Mouse (Mus musculus) left cerebral cortex, postnatal 10 days (tissue): Measurements from ENCODE around the gene Zzz3. TPM values are rescaled to one million over a fixed set of nuclear protein-coding genes. Genes with fewer than 3 reads are reported as not detected.

Experiments used
- DNase-seq, 2 experiments: peaks; one replicate each; pipeline ENCODE4 v3.0.0; 2021 to 2022; ENCODE audit warnings: low spot score in 2 of 2, mixed read lengths in 1 of 2; ENCODE audit errors: extremely low spot score in 1 of 2
- intact Hi-C: fragments of 180-260 bp; cut with DNase I; formaldehyde crosslinking; loops from one replicate; pipeline ENCODE4 v1.15.1; 2025
- total RNA-seq, 2 experiments: library from RNA; stranded (reverse); gene quantifications; 2 replicates each; pipeline ENCODE4 v1.2.3; 2021

Zzz3 gene
- total RNA-seq: 10 to 100 TPM; 30.3 to 31.9 TPM

GRCm38 (mm10) chr3:152395350-152396277 is at the start of gene Zzz3:
Zzz3 (plus strand) TSS chr3:152395473.
- intact Hi-C loops: loop anchor here (2.0 to 5.0 kb wide), 2 partner anchors 77 to 353 kb away; no protein-coding TSS in a partner anchor
- DNase-seq: peak; percentile 73 to 96

GRCm38 (mm10) chr3:152345732-152346632 is 49.3 kb upstream of the Zzz3 start, which contains the start of gene Usp33:
Usp33 (plus strand) TSS chr3:152346478.
- peak; percentile 85 to 95 for DNase-seq
- intact Hi-C loops: no loop called here

GRCm38 (mm10) chr3:152346633-152347141 is 48.6 kb upstream of the Zzz3 start:
- intact Hi-C loops: no loop called here
- peak; percentile 25 to 60 for DNase-seq

GRCm38 (mm10) chr3:152347227-152347626 is 48.0 kb upstream of the Zzz3 start:
- DNase-seq: no peak
- intact Hi-C loops: no loop called here

GRCm38 (mm10) chr3:152348011-152348830 is 47.1 kb upstream of the Zzz3 start:
- intact Hi-C loops: no loop called here
- no peak for DNase-seq

GRCm38 (mm10) chr3:152350431-152350830 is 44.8 kb upstream of the Zzz3 start:
- intact Hi-C loops: no loop called here

GRCm38 (mm10) chr3:152350966-152351365 is 44.3 kb upstream of the Zzz3 start:
- DNase-seq: no peak
- intact Hi-C loops: no loop called here

More at GRCm38 (mm10) chr3:152350431-152350830, 44.8 kb upstream of the Zzz3 start:
- DNase-seq: no peak

- DNase-seq: no peak
- intact Hi-C loops: no loop called here
Measured at GRCm38 (mm10) chr3:152352289-152352688, 43.0 kb upstream of the Zzz3 start.

GRCm38 (mm10) chr3:152353434-152354177 is 41.7 kb upstream of the Zzz3 start:
- intact Hi-C loops: no loop called here
- no peak for DNase-seq

- intact Hi-C loops: no loop called here
- DNase-seq: no peak
Measured at GRCm38 (mm10) chr3:152355361-152355760, 39.9 kb upstream of the Zzz3 start.

GRCm38 (mm10) chr3:152356751-152357150 is 38.5 kb upstream of the Zzz3 start:
- no peak for DNase-seq
- intact Hi-C loops: no loop called here

- DNase-seq: no peak
- intact Hi-C loops: no loop called here
Measured at GRCm38 (mm10) chr3:152359151-152359550, 36.1 kb upstream of the Zzz3 start.

GRCm38 (mm10) chr3:152364181-152364580 is 31.1 kb upstream of the Zzz3 start:
- DNase-seq: no peak
- intact Hi-C loops: no loop called here

- intact Hi-C loops: no loop called here
- DNase-seq: no peak
Measured at GRCm38 (mm10) chr3:152376063-152376462, 19.2 kb upstream of the Zzz3 start.

GRCm38 (mm10) chr3:152384106-152384505 is 11.2 kb upstream of the Zzz3 start:
- no peak for DNase-seq
- intact Hi-C loops: no loop called here

- intact Hi-C loops: loop anchor here (5.0 kb wide), 1 partner anchor 76 kb away; no protein-coding TSS in a partner anchor
- peak; percentile 96 to 99 for DNase-seq
Measured at GRCm38 (mm10) chr3:152396278-152396987, 1.2 kb downstream of the Zzz3 start.

- intact Hi-C loops: loop anchor here (5.0 kb wide), 1 partner anchor 75 kb away; no protein-coding TSS in a partner anchor
- no peak for DNase-seq
Measured at GRCm38 (mm10) chr3:152396988-152397314, 1.7 kb downstream of the Zzz3 start.
